Mouse (Mus musculus): Measurements from ENCODE around the gene Lrch1.

The Lrch1 gene

DNA sequence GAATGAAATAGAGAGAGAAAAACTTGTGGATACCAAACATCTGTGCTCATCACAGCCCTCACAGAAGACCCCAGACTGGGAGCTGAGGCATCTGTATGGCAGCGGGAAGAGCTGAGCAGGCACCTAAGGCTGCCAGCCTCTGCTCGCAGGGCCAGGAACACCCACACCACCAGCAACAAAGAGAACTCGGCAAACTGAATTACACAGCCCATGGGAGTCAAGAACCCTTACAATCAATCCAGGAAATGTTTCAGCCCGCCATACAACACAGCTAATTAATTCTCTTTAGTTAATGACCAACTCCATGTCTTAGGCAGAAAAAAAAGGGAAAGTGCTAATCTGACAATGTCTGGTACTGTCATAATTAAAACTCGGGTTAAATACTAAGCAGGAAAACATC is 61.2 kb downstream of the Lrch1 start:
- no peak for DNase-seq

GRCm38 (mm10) chr14:74884920-74885319 is 62.8 kb downstream of the Lrch1 start:
- DNase-seq, result no peak

GRCm38 (mm10) chr14:74884024-74884680 is 63.5 kb downstream of the Lrch1 start:
- DNase-seq, result no peak

DNA sequence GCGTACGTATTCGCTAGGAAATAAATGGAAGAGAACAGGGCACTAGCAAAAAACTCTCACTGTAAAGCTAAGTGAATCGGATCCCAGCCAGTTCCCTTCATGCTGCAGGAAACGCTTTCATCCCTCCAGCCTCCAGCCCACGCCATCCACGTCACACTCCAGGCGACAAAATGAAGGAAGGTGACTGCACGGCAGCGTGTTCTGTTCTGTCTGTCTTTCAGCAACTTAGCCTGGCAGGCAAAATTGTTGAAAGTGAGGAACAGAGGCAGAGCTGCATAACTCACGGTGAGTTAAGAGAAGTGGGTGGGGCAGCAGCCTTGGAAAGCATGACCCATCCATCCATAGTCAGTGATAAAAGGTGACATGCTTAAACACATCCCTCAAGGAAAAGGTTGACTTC is 64.5 kb downstream of the Lrch1 start:
- DNase-seq, result no peak

DNA sequence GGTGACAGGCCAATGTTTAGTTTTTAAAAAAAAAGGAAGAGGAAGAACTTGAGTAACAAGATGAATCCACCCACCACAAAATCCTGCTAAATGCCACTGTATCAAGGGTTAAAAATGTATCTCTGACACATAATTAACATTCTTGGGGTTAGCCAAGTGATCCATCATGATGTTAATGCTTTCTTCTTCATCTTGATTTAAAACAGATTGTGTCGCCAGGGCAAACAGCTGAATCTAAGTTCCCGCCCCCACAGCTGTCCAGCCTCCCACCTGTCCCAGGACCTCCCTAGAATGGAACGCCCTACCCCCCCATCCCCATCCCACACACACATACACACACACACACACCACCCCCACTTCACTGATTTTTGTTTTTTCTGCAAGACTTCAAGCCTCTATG is 64.9 kb downstream of the Lrch1 start:
- DNase-seq, result no peak

GRCm38 (mm10) chr14:74880868-74881267 is 66.8 kb downstream of the Lrch1 start:
- DNase-seq, result no peak

- DNase-seq, result no peak
These were observed 68.2 kb downstream of the Lrch1 start for GRCm38 (mm10) chr14:74879480-74879879.

- DNase-seq, result no peak
These were observed 70.4 kb downstream of the Lrch1 start for GRCm38 (mm10) chr14:74877287-74877686.

GRCm38 (mm10) chr14:74871220-74871619 is 76.5 kb downstream of the Lrch1 start:
- peak; percentile 9 for DNase-seq

DNA sequence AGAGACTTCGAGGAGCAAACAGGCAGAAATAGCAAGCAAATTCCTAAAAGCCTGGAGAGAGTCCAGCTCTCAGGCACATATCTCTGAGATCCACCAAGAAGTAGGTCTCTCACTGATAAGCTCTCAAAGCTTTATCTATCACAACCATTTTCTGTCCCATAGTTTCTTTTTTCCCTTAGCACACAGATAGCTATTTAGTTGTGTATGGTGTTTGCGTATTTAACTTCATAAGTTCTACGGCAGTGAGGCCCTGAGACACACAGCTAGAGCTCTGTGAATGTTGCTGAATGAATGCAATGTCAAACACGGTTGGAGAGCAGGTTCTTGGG is 78.8 kb downstream of the Lrch1 start:
- DNase-seq, result peak; percentile 11

GRCm38 (mm10) chr14:74868188-74868901 is 79.3 kb downstream of the Lrch1 start:
- peak; percentile 16 for DNase-seq

DNA sequence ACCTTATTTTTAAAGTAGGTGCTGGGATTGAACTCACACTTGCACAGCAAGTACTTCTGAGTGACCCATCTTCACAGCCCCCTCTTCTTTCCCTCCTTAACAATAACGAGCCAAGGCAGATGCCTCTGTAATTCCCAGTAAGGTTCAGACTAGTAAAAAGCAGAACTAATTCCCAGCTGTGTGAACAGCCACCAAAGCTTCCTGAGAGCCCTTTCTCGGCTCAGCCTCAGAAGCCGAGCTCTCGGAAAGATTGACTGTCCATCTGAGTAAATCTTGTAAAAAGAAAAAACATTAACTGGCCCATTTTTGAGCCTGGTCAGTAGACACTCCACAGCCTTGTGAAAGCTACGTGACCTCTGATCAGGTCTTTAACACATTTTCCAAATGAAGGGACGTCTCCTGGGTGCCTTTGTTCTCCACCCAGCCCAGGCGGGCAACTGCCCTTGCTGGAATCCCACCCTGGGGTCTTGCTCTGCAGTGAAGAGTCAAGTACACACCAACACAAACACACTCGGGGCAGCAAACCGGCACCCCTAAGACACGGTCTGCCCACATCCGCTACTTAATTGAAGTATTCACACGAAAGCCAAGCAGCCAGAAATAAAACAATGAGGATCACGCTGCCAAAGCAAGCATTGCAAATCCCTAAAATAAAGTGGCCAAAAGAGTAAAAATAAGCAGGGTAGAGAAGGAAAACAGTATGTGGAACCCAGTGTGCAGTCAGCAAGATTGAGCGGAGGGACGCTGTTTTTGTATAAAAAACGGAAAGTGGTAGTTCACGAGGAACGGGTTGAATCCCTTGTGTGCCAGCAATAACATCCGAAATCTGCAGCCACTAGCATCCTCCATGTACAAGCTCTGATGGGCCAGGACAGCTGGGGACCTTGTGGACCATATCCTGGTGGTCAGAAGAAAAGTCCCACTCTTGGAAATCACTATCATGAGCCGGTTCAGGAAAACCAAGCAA is 80.3 kb downstream of the Lrch1 start:
- no peak for DNase-seq

- DNase-seq, result no peak
These were observed 81.9 kb downstream of the Lrch1 start for GRCm38 (mm10) chr14:74865738-74866137.

DNA sequence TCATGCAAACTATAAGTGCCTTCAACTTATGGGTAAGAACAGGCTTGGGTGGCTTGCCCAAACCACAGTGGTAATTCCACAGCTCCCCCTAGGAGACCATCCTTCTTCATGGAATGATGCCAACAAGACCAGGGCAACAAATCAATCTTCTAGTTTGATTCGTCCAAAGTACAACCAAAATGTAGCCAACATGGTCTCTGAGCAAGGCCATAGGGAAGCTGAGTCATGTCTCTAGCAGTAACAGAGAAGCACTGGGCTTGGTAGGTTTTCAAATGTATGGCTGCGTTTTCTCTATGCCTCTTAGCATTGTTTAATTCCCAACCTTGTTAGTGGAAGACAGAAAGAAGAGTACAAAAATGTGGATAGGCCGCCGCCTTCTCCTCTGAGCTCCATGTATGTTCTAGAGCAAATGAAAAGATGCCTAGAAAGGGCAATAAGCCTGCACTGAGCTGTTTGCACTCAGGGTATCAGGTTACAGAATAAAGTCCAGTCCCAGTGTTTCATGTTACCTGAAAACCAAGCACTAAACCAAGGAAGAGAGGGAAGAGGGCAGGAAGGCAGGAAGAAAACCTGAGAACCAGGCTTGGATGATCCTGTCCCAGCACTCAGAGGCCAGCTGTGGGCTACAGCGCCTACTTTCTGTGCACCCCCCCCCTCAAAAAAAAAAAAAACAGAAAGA is 82.7 kb downstream of the Lrch1 start:
- no peak for DNase-seq

DNA sequence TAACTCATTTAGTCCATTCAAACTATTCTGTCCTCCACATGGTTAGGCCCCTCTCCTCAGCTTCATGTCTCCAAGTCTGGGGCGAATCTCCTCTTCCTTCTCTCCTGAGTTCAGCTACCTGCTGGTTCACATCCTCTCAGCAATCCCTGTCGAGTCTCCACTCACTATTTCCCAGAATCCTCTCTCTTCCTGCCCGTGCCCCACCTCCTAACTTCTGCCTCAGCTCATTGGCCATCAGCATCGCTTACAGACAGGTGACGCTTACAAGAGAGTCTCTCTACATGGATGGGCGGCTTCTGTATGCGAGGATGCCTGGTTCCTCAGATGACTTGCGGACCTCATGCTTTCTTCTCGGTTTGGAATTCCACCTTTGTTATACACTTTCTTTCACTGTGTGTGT is 86.2 kb downstream of the Lrch1 start:
- no peak for DNase-seq

GRCm38 (mm10) chr14:74859154-74859553 is 88.5 kb downstream of the Lrch1 start:
- no peak for DNase-seq

DNA sequence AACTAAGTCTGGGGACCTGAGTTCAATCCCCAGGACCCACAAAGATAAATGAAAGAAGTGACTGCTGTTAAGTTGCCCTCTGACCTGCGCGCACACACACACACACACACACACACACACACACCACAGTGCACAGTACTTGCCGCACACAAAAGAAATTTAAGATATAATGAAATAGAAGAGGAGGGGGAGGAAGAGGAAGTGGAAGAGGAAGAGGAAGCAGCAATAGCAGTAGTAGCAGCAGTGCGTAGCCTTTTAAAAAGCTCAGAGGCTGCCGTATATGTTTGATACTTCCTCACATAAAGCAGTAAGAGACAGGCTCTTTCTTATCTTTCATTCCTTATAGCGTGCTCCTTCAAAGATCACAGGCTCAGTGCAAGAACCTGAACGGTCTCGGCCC is 92.2 kb downstream of the Lrch1 start:
- no peak for DNase-seq

DNA sequence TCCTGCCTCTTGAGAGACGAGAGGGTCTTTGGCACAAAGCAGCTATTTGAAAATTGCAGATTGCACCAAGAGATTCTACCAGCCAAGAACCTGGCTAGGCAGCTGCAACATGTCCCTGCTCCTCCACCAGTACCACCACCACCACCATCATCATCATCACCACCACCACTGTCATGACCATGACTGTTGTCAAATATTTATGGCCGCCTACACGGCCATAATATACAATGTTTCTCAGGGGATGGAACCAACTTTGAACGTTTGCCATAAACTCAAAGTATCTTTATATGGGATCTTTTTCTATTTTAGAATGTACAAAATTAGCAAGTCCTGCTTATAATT is 93.9 kb downstream of the Lrch1 start:
- no peak for DNase-seq

- DNase-seq, result no peak
These were observed 94.5 kb downstream of the Lrch1 start for GRCm38 (mm10) chr14:74852965-74853758.

DNA sequence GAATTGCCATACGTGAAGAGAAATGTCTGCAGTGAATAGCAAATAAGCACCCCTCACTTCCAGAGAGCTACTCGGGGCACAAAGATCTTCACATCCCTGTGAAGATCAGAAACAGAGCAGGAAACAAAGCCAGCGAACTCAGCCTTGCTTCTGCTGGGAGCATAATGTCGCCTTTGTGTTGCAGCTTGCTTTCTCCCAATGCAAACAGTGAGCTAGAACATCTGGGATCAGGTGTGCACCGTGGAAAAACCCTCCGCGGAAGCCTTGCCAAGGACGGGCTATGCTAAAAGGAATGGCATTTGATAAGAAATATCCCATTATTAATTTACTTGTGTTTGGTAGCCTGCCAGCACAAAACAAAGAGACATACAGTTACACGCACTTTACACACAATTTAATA is 95.8 kb downstream of the Lrch1 start:
- no peak for DNase-seq

DNA sequence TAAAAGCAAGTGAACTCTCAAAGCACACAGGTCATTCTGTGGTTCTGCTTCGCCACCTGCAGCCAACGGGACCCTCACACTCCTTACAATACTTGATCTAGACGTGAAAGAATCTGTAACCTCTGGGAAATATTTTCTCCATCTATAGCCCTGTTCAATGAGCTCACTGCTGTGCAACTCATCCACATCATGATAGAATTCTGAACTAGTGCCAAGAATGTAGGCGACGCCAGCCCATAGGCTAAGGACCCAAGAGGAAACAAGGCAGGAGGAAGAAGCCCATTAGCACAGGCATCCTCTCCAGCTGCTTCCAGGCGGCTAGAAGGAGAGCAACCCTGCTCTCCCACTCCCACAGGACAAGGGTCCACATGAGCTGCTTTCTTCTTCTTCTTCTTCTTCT is 98.7 kb downstream of the Lrch1 start:
- no peak for DNase-seq

GRCm38 (mm10) chr14:74848224-74848623 is 99.5 kb downstream of the Lrch1 start:
- no peak for DNase-seq
